Mouse (Mus musculus): ENCODE data around the gene Ubxn6. TPM values are rescaled to one million over a fixed set of nuclear protein-coding genes. Genes with fewer than 3 reads are reported as not detected.
A peak's percentile ranks its signal among the peaks of the same experiment; 100 is the strongest.
"Not testable (repeated sequence)": the region's sequence is repeated elsewhere in the genome, so short reads cannot be mapped to it uniquely, and the experiment has no call there.

Ubxn6 gene
- total RNA-seq, 1 experiment from 2014 or later = 38.5 TPM

GRCm38 (mm10) chr17:56103465-56104285 is 28.8 kb upstream of the Ubxn6 start:
- ATAC-seq (replicated peaks; ENCODE audit: insufficient number of reproducible peaks, low FRiP score, low TSS enrichment, poor library complexity, severe bottlenecking) = no peak

- no peak for ATAC-seq (replicated peaks; ENCODE audit: insufficient number of reproducible peaks, low FRiP score, low TSS enrichment, poor library complexity, severe bottlenecking)
Measured at GRCm38 (mm10) chr17:56102927-56103326, 28.1 kb upstream of the Ubxn6 start.

- ATAC-seq (replicated peaks; ENCODE audit: insufficient number of reproducible peaks, low FRiP score, low TSS enrichment, poor library complexity, severe bottlenecking) = no peak
Measured at GRCm38 (mm10) chr17:56102158-56102557, 27.3 kb upstream of the Ubxn6 start.

- no peak for ATAC-seq (replicated peaks; ENCODE audit: insufficient number of reproducible peaks, low FRiP score, low TSS enrichment, poor library complexity, severe bottlenecking)
Measured at GRCm38 (mm10) chr17:56100811-56101210, 26.0 kb upstream of the Ubxn6 start.

- no peak for ATAC-seq (replicated peaks; ENCODE audit: insufficient number of reproducible peaks, low FRiP score, low TSS enrichment, poor library complexity, severe bottlenecking)
Measured at GRCm38 (mm10) chr17:56098711-56099572, 24.1 kb upstream of the Ubxn6 start.

- no peak for ATAC-seq (replicated peaks; ENCODE audit: insufficient number of reproducible peaks, low FRiP score, low TSS enrichment, poor library complexity, severe bottlenecking)
Measured at GRCm38 (mm10) chr17:56098180-56098579, 23.4 kb upstream of the Ubxn6 start.

- no peak for ATAC-seq (replicated peaks; ENCODE audit: insufficient number of reproducible peaks, low FRiP score, low TSS enrichment, poor library complexity, severe bottlenecking)
Measured at GRCm38 (mm10) chr17:56096883-56097282, 22.1 kb upstream of the Ubxn6 start.

- no peak for ATAC-seq (replicated peaks; ENCODE audit: insufficient number of reproducible peaks, low FRiP score, low TSS enrichment, poor library complexity, severe bottlenecking)
Measured at GRCm38 (mm10) chr17:56092794-56093193, 18.0 kb upstream of the Ubxn6 start.

- no peak for ATAC-seq (replicated peaks; ENCODE audit: insufficient number of reproducible peaks, low FRiP score, low TSS enrichment, poor library complexity, severe bottlenecking)
Measured at GRCm38 (mm10) chr17:56092312-56092711, 17.5 kb upstream of the Ubxn6 start.

- no peak for ATAC-seq (replicated peaks; ENCODE audit: insufficient number of reproducible peaks, low FRiP score, low TSS enrichment, poor library complexity, severe bottlenecking)
Measured at GRCm38 (mm10) chr17:56080781-56081585, 6.2 kb upstream of the Ubxn6 start.

- no peak for ATAC-seq (replicated peaks; ENCODE audit: insufficient number of reproducible peaks, low FRiP score, low TSS enrichment, poor library complexity, severe bottlenecking)
Measured at GRCm38 (mm10) chr17:56079921-56080320, 5.1 kb upstream of the Ubxn6 start.

- ATAC-seq (replicated peaks; ENCODE audit: insufficient number of reproducible peaks, low FRiP score, low TSS enrichment, poor library complexity, severe bottlenecking) = peak; percentile 76
Measured at GRCm38 (mm10) chr17:56078880-56079795, 4.3 kb upstream of the Ubxn6 start, which contains the start of gene Hdgfl2. Gene Hdgfl2, plus strand, starts transcription at chr17:56079634.

GRCm38 (mm10) chr17:56078361-56078760 is 3.5 kb upstream of the Ubxn6 start:
- not testable (repeated sequence) for ATAC-seq (replicated peaks; ENCODE audit: insufficient number of reproducible peaks, low FRiP score, low TSS enrichment, poor library complexity, severe bottlenecking)

GRCm38 (mm10) chr17:56077523-56077922 is 2.7 kb upstream of the Ubxn6 start:
- no peak for ATAC-seq (replicated peaks; ENCODE audit: insufficient number of reproducible peaks, low FRiP score, low TSS enrichment, poor library complexity, severe bottlenecking)

- ATAC-seq (replicated peaks; ENCODE audit: insufficient number of reproducible peaks, low FRiP score, low TSS enrichment, poor library complexity, severe bottlenecking) = peak; percentile 34
Measured at GRCm38 (mm10) chr17:56074097-56074826, 566 bp downstream of the Ubxn6 start.

GRCm38 (mm10) chr17:56072243-56072642 is 2.6 kb downstream of the Ubxn6 start:
- ATAC-seq (replicated peaks; ENCODE audit: insufficient number of reproducible peaks, low FRiP score, low TSS enrichment, poor library complexity, severe bottlenecking) = no peak

- ATAC-seq (replicated peaks; ENCODE audit: insufficient number of reproducible peaks, low FRiP score, low TSS enrichment, poor library complexity, severe bottlenecking) = no peak
Measured at GRCm38 (mm10) chr17:56071126-56071525, 3.7 kb downstream of the Ubxn6 start.

All from monocyte, adult 5-6 weeks (primary cell).